Mouse (Mus musculus) yolk sac, embryonic 10.5 days (tissue): Measurements from ENCODE around the gene Ly6g6d.

Source experiments
- DNase-seq: peaks from one replicate; pipeline ENCODE4 v3.0.0-alpha.2; 2017; ENCODE audit warnings: low spot score

Gene Ly6g6d

GRCm38 (mm10) chr17:35024261-35024660 is 53.6 kb downstream of the Ly6g6d start:
- no peak for DNase-seq

DNA sequence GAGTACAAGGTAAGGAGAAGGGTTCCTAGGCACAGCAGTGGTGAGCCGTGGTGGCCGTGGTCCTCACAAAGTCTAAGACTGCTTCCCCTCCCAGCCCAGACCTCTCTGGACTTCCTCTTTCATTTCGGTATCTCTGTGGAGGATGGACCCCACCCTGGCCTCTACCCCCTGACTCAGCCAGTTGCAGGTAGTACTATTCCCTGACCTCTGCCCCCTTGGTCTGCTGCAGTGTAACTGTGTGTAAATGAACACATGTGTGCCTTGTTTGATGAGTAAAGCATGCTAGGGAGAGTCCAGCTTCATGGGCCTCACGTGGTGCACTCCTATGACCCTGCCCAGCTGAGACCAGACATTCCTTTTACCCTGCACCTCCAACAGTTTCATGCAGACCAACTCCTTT is 54.1 kb downstream of the Ly6g6d start:
- DNase-seq, result peak; percentile 81

DNA sequence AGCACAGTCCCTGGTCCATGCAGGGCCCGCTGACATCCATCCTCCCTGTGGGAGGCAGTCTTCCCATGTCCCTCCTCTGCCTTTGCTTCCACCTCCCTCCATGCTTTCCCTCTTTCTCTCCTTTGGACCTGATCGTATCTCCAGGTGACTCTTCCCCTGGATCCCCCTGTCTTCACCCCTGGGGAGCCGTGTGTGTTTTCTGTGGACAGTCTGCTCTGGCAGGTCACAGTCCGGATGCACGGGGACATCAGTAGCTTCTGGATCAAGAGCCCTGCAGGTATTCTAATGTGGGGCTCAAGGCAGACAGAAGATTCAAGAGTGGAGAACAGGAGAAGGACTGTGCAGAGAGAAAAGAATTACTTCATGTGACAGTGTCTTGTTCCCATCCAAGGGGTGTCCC is 54.6 kb downstream of the Ly6g6d start:
- no peak for DNase-seq

DNA sequence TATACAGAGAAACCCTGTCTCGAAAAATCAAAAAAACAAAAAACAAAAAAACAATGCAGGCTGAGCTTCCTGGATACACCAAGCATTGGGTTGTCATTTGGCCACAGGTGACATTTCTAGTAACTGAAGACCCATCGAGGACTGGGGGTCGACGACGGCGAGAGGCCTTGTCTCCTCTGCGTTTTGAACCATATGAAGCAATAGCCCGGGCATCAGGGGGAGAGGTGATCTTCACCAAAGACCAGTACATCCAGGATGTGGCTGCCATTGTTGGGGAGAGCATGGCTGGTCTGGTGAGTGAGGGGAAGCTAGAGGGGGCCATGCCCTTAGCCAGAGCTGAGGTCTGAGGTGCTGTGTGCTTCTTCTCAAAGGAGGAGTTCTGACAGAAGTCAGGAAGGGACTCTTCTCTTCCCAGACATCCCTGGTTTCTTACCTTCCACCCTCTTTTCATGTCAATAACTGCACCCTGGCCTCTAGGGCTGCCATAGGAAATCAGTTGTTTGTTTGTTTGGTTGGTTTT is 55.3 kb downstream of the Ly6g6d start:
- DNase-seq, result no peak

GRCm38 (mm10) chr17:35021842-35022477 is 55.9 kb downstream of the Ly6g6d start:
- peak; percentile 68 for DNase-seq
